ENCODE assay signal across 19 mouse cellular contexts in genomic region chr3:96321891-96322290, GRCm38 (mm10). TPM values are rescaled to one million over a fixed set of nuclear protein-coding genes. Genes with fewer than 3 reads are reported as not detected.
DNase-seq lines count a peak whose midpoint lies in the region; ATAC-seq and TF ChIP-seq lines count a peak whose summit lies in the region.
"Had no signal": no experiment of that assay in that cellular context is flagged by ENCODE, and none has a peak within 500 bp of the region (broad histone marks: within the 10 kb centered on the region; RNA-seq: fewer than 3 reads in every experiment).

No protein-coding gene starts in this region.

- no peaks in the 10 kb centered on the region for H3K4me1 ChIP-seq in lung, embryonic 14.5 days (ENCODE audit: insufficient read depth)
- no peaks in the 10 kb centered on the region; the same call in 1 of the 2 replicates for H3K4me1 ChIP-seq in liver, embryonic 13.5 days (replicated peaks)
- H3K4me1 ChIP-seq: forebrain, embryonic 15.5 days; kidney, embryonic 15.5 days; liver, embryonic 15.5 days; neural tube, embryonic 13.5 days had no signal

- no peak overlapping the region for H3K9ac ChIP-seq in lung, embryonic 14.5 days
- no peak overlapping the region for H3K9ac ChIP-seq in liver, embryonic 13.5 days
- H3K9ac ChIP-seq: forebrain, embryonic 15.5 days; kidney, embryonic 15.5 days; liver, embryonic 15.5 days; neural tube, embryonic 13.5 days had no signal

- no peaks in the 10 kb centered on the region for H3K36me3 ChIP-seq in lung, embryonic 14.5 days (ENCODE audit: insufficient read depth)
- H3K36me3 ChIP-seq in liver, embryonic 13.5 days: no peaks in the 10 kb centered on the region
- H3K36me3 ChIP-seq: forebrain, embryonic 15.5 days; kidney, embryonic 15.5 days; liver, embryonic 15.5 days; neural tube, embryonic 13.5 days had no signal

- no peak overlapping the region for H3K4me3 ChIP-seq in lung, embryonic 14.5 days (ENCODE audit: low read depth, low read length)
- no peak overlapping the region for H3K4me3 ChIP-seq in liver, embryonic 13.5 days (replicated peaks)
- H3K4me3 ChIP-seq: forebrain, embryonic 15.5 days; kidney, embryonic 15.5 days; liver, embryonic 15.5 days; neural tube, embryonic 13.5 days had no signal

- no peaks in the 10 kb centered on the region for H3K9me3 ChIP-seq in lung, embryonic 14.5 days (ENCODE audit: low read depth, low read length)
- no peaks in the 10 kb centered on the region for H3K9me3 ChIP-seq in liver, embryonic 13.5 days (replicated peaks)
- H3K9me3 ChIP-seq: forebrain, embryonic 15.5 days; kidney, embryonic 15.5 days; liver, embryonic 15.5 days; neural tube, embryonic 13.5 days had no signal

- no peak for TF ChIP-seq CTCF in lung, embryonic 14.5 days (IDR thresholded peaks at IDR 0.05; ENCODE audit: low read depth)

- peaks cover 28% of the 10 kb centered on the region for H3K27me3 ChIP-seq in lung, embryonic 14.5 days (ENCODE audit: insufficient read depth, low read length)
- peaks cover 43% of the 10 kb centered on the region for H3K27me3 ChIP-seq in liver, embryonic 13.5 days

- no peak overlapping the region for H3K27ac ChIP-seq in lung, embryonic 14.5 days (ENCODE audit: low read depth)
- no peak overlapping the region for H3K27ac ChIP-seq in liver, embryonic 13.5 days
- H3K27ac ChIP-seq: forebrain, embryonic 15.5 days; kidney, embryonic 15.5 days; liver, embryonic 15.5 days; neural tube, embryonic 13.5 days; stomach, postnatal 0 days had no signal

- 19% methylated on average over 15 of the region's 15 CpGs for WGBS in lung, embryonic 14.5 days
- 13% methylated on average over 15 of the region's 15 CpGs for WGBS in liver, embryonic 13.5 days (ENCODE audit: insufficient replicate concordance)

- peak; percentile 38 for DNase-seq in adrenal gland, postnatal 14 days
- DNase-seq in adrenal gland, postnatal 4 days (ENCODE audit: low spot score in 2 of 2): no peak
- peak; percentile 53 for DNase-seq in lung, embryonic 14.5 days
- no peak for DNase-seq in lung, postnatal 10 days
- peak; percentile 14 for DNase-seq in adrenal gland, postnatal 25 days
- no peak for DNase-seq in liver, embryonic 13.5 days
- DNase-seq in gastrocnemius, postnatal 14 days: no peak
- no peak for DNase-seq in testis, postnatal 10 days (ENCODE audit: low spot score)
- DNase-seq: cerebellum, adult 9-11 months; heart, postnatal 36 days; lung, postnatal 4 days; thymus, postnatal 4 days had no signal

- no peak overlapping the region for H3K4me2 ChIP-seq in lung, embryonic 14.5 days
- H3K4me2 ChIP-seq in liver, embryonic 13.5 days: peak overlapping the region; percentile 28; the same call in 1 of the 2 replicates
- H3K4me2 ChIP-seq: forebrain, embryonic 15.5 days; kidney, embryonic 15.5 days; liver, embryonic 15.5 days; neural tube, embryonic 13.5 days had no signal

- no peak for ATAC-seq in lung, embryonic 14.5 days (ENCODE audit: insufficient read depth)
- no peak for ATAC-seq in liver, embryonic 13.5 days (ENCODE audit: low read depth)
- ATAC-seq: forebrain, embryonic 15.5 days; inflammation-experienced regulatory T-cells, adult 6 months had no signal

- intact Hi-C loops in gastrocnemius, postnatal 14 days (cut with DNase I; ENCODE audit: low total_unique reads): no loop called here

RNA-seq across cellular contexts. Expression of gene Fcgr1, which starts 28.1 kb away (rescaled TPM):
- total RNA-seq in adrenal gland, postnatal 14 days (2021): 0.56 and 1.3 TPM in 2 replicates
- total RNA-seq in adrenal gland, postnatal 4 days (2021): 1 to 10 TPM; 1.1 to 1.8 TPM
- polyA plus RNA-seq in lung, embryonic 14.5 days (2014; fragmentation: Nextera tagmentation; extraction: Ambion mirVana): 3.3 and 3.9 TPM in 2 replicates
- 1.0 and 1.4 TPM in 2 replicates for total RNA-seq in adrenal gland, postnatal 25 days (2021)
- 3.0 and 4.6 TPM in 2 replicates for polyA plus RNA-seq in liver, embryonic 13.5 days (2015; fragmentation: Nextera tagmentation; extraction: Ambion mirVana)
- under 1 TPM; 0.33 to 0.45 TPM for total RNA-seq in gastrocnemius, postnatal 14 days (2021)
- total RNA-seq: ES-E14 had no signal

RNA-seq across cellular contexts. Expression of gene Hist2h2bb, which starts 52.3 kb away (rescaled TPM):
- 370 and 432 TPM in 2 replicates for total RNA-seq in adrenal gland, postnatal 14 days (2021)
- total RNA-seq in adrenal gland, postnatal 4 days (2021): 100 to 1,000 TPM; 801 to 997 TPM
- 23.2 and 26.7 TPM in 2 replicates for polyA plus RNA-seq in lung, embryonic 14.5 days (2014; fragmentation: Nextera tagmentation; extraction: Ambion mirVana)
- total RNA-seq in adrenal gland, postnatal 25 days (2021): 138 and 170 TPM in 2 replicates
- 23.7 and 25.8 TPM in 2 replicates for polyA plus RNA-seq in liver, embryonic 13.5 days (2015; fragmentation: Nextera tagmentation; extraction: Ambion mirVana)
- total RNA-seq in gastrocnemius, postnatal 14 days (2021): 100 to 1,000 TPM; 160 to 175 TPM

RNA-seq across cellular contexts. Expression of gene Hist2h3b, which starts 53.4 kb away (rescaled TPM):
- total RNA-seq in adrenal gland, postnatal 14 days (2021): 357 and 406 TPM in 2 replicates
- 1,000 to 10,000 TPM in 1 of 2 experiments, 100 to 1,000 TPM in 1; 924 to 1,090 TPM for total RNA-seq in adrenal gland, postnatal 4 days (2021)
- 100 and 111 TPM in 2 replicates for polyA plus RNA-seq in lung, embryonic 14.5 days (2014; fragmentation: Nextera tagmentation; extraction: Ambion mirVana)
- total RNA-seq in adrenal gland, postnatal 25 days (2021): 114 and 165 TPM in 2 replicates
- 89.3 and 159 TPM in 2 replicates for polyA plus RNA-seq in liver, embryonic 13.5 days (2015; fragmentation: Nextera tagmentation; extraction: Ambion mirVana)
- total RNA-seq in gastrocnemius, postnatal 14 days (2021): 100 to 1,000 TPM; 154 to 189 TPM

RNA-seq across cellular contexts. Expression of gene Hist2h4, which starts 58.8 kb away (rescaled TPM):
- 54.1 and 56.9 TPM in 2 replicates for total RNA-seq in adrenal gland, postnatal 14 days (2021)
- 100 to 1,000 TPM in 1 of 2 experiments, 10 to 100 TPM in 1; 97.3 to 110 TPM for total RNA-seq in adrenal gland, postnatal 4 days (2021)
- polyA plus RNA-seq in lung, embryonic 14.5 days (2014; fragmentation: Nextera tagmentation; extraction: Ambion mirVana): 11.3 and 16.6 TPM in 2 replicates
- 30.2 and 32.3 TPM in 2 replicates for total RNA-seq in adrenal gland, postnatal 25 days (2021)
- polyA plus RNA-seq in liver, embryonic 13.5 days (2015; fragmentation: Nextera tagmentation; extraction: Ambion mirVana): 15.2 and 44.8 TPM in 2 replicates
- 10 to 100 TPM; 20.5 to 21.2 TPM for total RNA-seq in gastrocnemius, postnatal 14 days (2021)

Comparison
In these comparisons a context has a peak if more than half of its experiments do, and no peak if none do; other contexts are left out.
1. DNase-seq: peak in adrenal gland, postnatal 14 days (single experiment), lung, embryonic 14.5 days (single experiment) and adrenal gland, postnatal 25 days (single experiment); none in adrenal gland, postnatal 4 days (0 of 2), lung, postnatal 10 days (single experiment), liver, embryonic 13.5 days (single experiment), gastrocnemius, postnatal 14 days (single experiment) and testis, postnatal 10 days (single experiment).